Mouse (Mus musculus) neural tube, embryonic 15.5 days (tissue): ENCODE measurements at regions not wholly inside any gene's neighbourhood (a gene's known extent, or its start where the extent isn't known, plus 50 kb on each side); places are given as distances from the start of the nearest gene placed in this dataset.
A peak's percentile ranks its signal among the peaks of the same experiment; 100 is the strongest.

Experiments
- ATAC-seq: fragments of 200-750 bp; cut with Nextera tagmentation; 2 replicates; pipeline ENCODE4 v1.8.0; 2017; ENCODE audit warnings: mild to moderate bottlenecking, moderate TSS enrichment, moderate library complexity; ENCODE audit not compliant: low FRiP score
- H3K27ac ChIP-seq: fragments of 300-500 bp; sonication (generic); replicated peaks from 2 replicates; pipeline ENCODE4 v1.5.1; 2015; ENCODE audit warnings: mild to moderate bottlenecking, inconsistent platforms
- H3K27me3 ChIP-seq: fragments of 300-500 bp; sonication (generic); replicated peaks from 2 replicates; pipeline ENCODE4 v1.6.1; 2015; ENCODE audit warnings: inconsistent platforms
- H3K36me3 ChIP-seq: fragments of 300-500 bp; sonication (generic); 2 replicates; pipeline ENCODE4 v1.6.1; 2015; ENCODE audit warnings: inconsistent platforms
- H3K4me1 ChIP-seq: fragments of 300-500 bp; sonication (generic); 2 replicates; pipeline ENCODE4 v1.6.1; 2015; ENCODE audit warnings: inconsistent platforms
- H3K4me2 ChIP-seq: fragments of 300-500 bp; sonication (generic); 2 replicates; pipeline ENCODE4 v1.6.1; 2015; ENCODE audit warnings: inconsistent platforms, mild to moderate bottlenecking, moderate library complexity
- H3K4me3 ChIP-seq: fragments of 300-500 bp; sonication (generic); replicated peaks from 2 replicates; pipeline ENCODE4 v1.5.1; 2015; ENCODE audit warnings: mild to moderate bottlenecking, inconsistent platforms
- H3K9ac ChIP-seq: fragments of 300-500 bp; sonication (generic); replicated peaks from 2 replicates; pipeline ENCODE4 v1.6.1; 2015; ENCODE audit warnings: mild to moderate bottlenecking, inconsistent platforms
- H3K9me3 ChIP-seq: fragments of 300-500 bp; sonication (generic); replicated peaks from 2 replicates; pipeline ENCODE4 v1.6.1; 2016; ENCODE audit warnings: inconsistent platforms
- WGBS: fragments of 180-500 bp; shearing (Covaris S2); methylation state at CpG from one replicate; pipeline ENCODE4 v1.1.7; 2015; ENCODE audit warnings: mixed read lengths; 5-methylcytosine and 5-hydroxymethylcytosine counted together

GRCm38 (mm10) chr5:74121861-74122630 lies 53.8 kb upstream of the Usp46 start:
- Histone ChIP-seq H3K27ac (no peak overlapping the region), H3K4me3 (no peak overlapping the region), H3K27me3 (no peaks in the 10 kb centered on the region), H3K9ac (no peak overlapping the region), H3K9me3 (no peaks in the 10 kb centered on the region), H3K4me1 (no peaks in the 10 kb centered on the region), H3K4me2 (no peak overlapping the region), H3K36me3 (no peaks in the 10 kb centered on the region)
- ATAC-seq = no peak
- WGBS = 80% methylated on average over 9 of the region's 9 CpGs

GRCm38 (mm10) chr5:74126015-74126896 lies 58.0 kb upstream of the Usp46 start:
- H3K9ac ChIP-seq = no peak overlapping the region
- ATAC-seq = peak; percentile 94
- peak overlapping the region; percentile 38 for H3K4me3 ChIP-seq
- WGBS = 68% methylated on average over 32 of the region's 32 CpGs
- no peaks in the 10 kb centered on the region for H3K36me3 ChIP-seq
- no peaks in the 10 kb centered on the region for H3K9me3 ChIP-seq
- H3K4me2 ChIP-seq = peak overlapping the region; percentile 52
- no peak overlapping the region for H3K27ac ChIP-seq
- H3K4me1 ChIP-seq = no peaks in the 10 kb centered on the region
- no peaks in the 10 kb centered on the region for H3K27me3 ChIP-seq

- whole genome bisulfite sequencing = 92% methylated on average over 6 of the region's 6 CpGs
- ATAC-seq = no peak
- Histone ChIP-seq H3K4me2 (no peak overlapping the region), H3K27me3 (no peaks in the 10 kb centered on the region), H3K9me3 (no peaks in the 10 kb centered on the region), H3K4me1 (no peaks in the 10 kb centered on the region), H3K4me3 (no peak overlapping the region), H3K9ac (no peak overlapping the region), H3K27ac (no peak overlapping the region), H3K36me3 (no peaks in the 10 kb centered on the region)
Measured at GRCm38 (mm10) chr5:74127518-74127917, 59.3 kb upstream of the Usp46 start.

- Histone ChIP-seq H3K4me3 (no peak overlapping the region), H3K27ac (no peak overlapping the region), H3K36me3 (no peaks in the 10 kb centered on the region), H3K9ac (no peak overlapping the region), H3K27me3 (no peaks in the 10 kb centered on the region), H3K4me1 (no peaks in the 10 kb centered on the region), H3K4me2 (no peak overlapping the region), H3K9me3 (no peaks in the 10 kb centered on the region)
- no peak for ATAC-seq
Measured at GRCm38 (mm10) chr5:74129636-74130035, 61.4 kb upstream of the Usp46 start.

GRCm38 (mm10) chr5:74132671-74133070 lies 62.4 kb upstream of the Rasl11b start:
- Histone ChIP-seq H3K36me3 (no peaks in the 10 kb centered on the region), H3K4me2 (no peak overlapping the region), H3K9me3 (no peaks in the 10 kb centered on the region), H3K9ac (no peak overlapping the region), H3K27ac (no peak overlapping the region), H3K4me1 (no peaks in the 10 kb centered on the region), H3K4me3 (no peak overlapping the region), H3K27me3 (no peaks in the 10 kb centered on the region)
- 54% methylated on average over 8 of the region's 8 CpGs for WGBS
- ATAC-seq = no peak

- H3K27me3 ChIP-seq = no peaks in the 10 kb centered on the region
- no peaks in the 10 kb centered on the region for H3K36me3 ChIP-seq
- no peak overlapping the region for H3K27ac ChIP-seq
- H3K4me2 ChIP-seq = no peak overlapping the region
- H3K9ac ChIP-seq = no peak overlapping the region
- no peak for ATAC-seq
- no peak overlapping the region for H3K4me3 ChIP-seq
- H3K4me1 ChIP-seq = no peaks in the 10 kb centered on the region
- H3K9me3 ChIP-seq = no peaks in the 10 kb centered on the region
- 83% methylated on average over 5 of the region's 5 CpGs for WGBS
Measured at GRCm38 (mm10) chr5:74136377-74136776, 58.7 kb upstream of the Rasl11b start.

GRCm38 (mm10) chr5:74136868-74137439 lies 58.1 kb upstream of the Rasl11b start:
- Histone ChIP-seq H3K9ac (no peak overlapping the region), H3K4me3 (no peak overlapping the region), H3K4me2 (no peak overlapping the region), H3K27me3 (no peaks in the 10 kb centered on the region), H3K4me1 (no peaks in the 10 kb centered on the region), H3K27ac (no peak overlapping the region), H3K36me3 (no peaks in the 10 kb centered on the region), H3K9me3 (no peaks in the 10 kb centered on the region)
- 65% methylated on average over 5 of the region's 5 CpGs for WGBS
- ATAC-seq = no peak

GRCm38 (mm10) chr5:74143994-74144393 lies 51.1 kb upstream of the Rasl11b start:
- Histone ChIP-seq H3K4me3 (no peak overlapping the region), H3K27me3 (no peaks in the 10 kb centered on the region), H3K9ac (no peak overlapping the region), H3K9me3 (no peaks in the 10 kb centered on the region), H3K36me3 (no peaks in the 10 kb centered on the region), H3K27ac (no peak overlapping the region), H3K4me2 (no peak overlapping the region), H3K4me1 (no peaks in the 10 kb centered on the region)
- WGBS = 98% methylated on average over 4 of the region's 4 CpGs
- no peak for ATAC-seq

- Histone ChIP-seq H3K4me3 (no peak overlapping the region), H3K9me3 (no peaks in the 10 kb centered on the region), H3K36me3 (no peaks in the 10 kb centered on the region), H3K4me1 (no peaks in the 10 kb centered on the region), H3K27ac (no peak overlapping the region), H3K27me3 (no peaks in the 10 kb centered on the region), H3K4me2 (no peak overlapping the region), H3K9ac (no peak overlapping the region)
- WGBS = 91% methylated on average over 5 of the region's 5 CpGs
- no peak for ATAC-seq
Measured at GRCm38 (mm10) chr5:74144765-74145164, 50.3 kb upstream of the Rasl11b start.
